Mouse (Mus musculus) embryonic fibroblast, embryonic 13.5 days (primary cell): ENCODE data around the gene Ly6c1.
"Not testable (repeated sequence)": the region's sequence is repeated elsewhere in the genome, so short reads cannot be mapped to it uniquely, and the experiment has no call there.

Source experiments
- CTCF ChIP-seq: IDR thresholded peaks from 2 replicates; pipeline ENCODE4 v1.5.1; 2011; ENCODE audit warnings: mild to moderate bottlenecking, control low read depth, low read length, moderate library complexity, borderline replicate concordance; ENCODE audit not compliant: insufficient read depth
- POLR2A ChIP-seq: IDR thresholded peaks from 2 replicates; pipeline ENCODE4 v1.6.1; 2011; ENCODE audit warnings: low read depth, mild to moderate bottlenecking, control low read depth, low read length, moderate library complexity

GRCm38 (mm10) chr15:75050593-75050992, 2.0 kb upstream of the Ly6c1 start:
- not testable (repeated sequence) for TF ChIP-seq CTCF, POLR2A
